Mouse (Mus musculus) limb, embryonic 13.5 days (tissue): Measurements from ENCODE around the gene Celf1. TPM values are rescaled to one million over a fixed set of nuclear protein-coding genes. Genes with fewer than 3 reads are reported as not detected.

Source experiments
- ATAC-seq: fragments of 200-750 bp; cut with Nextera tagmentation; 2 replicates; pipeline ENCODE4 v1.8.0; 2017; ENCODE audit warnings: low read depth, moderate number of reproducible peaks, moderate TSS enrichment; ENCODE audit not compliant: low FRiP score
- H3K27ac ChIP-seq: fragments of 300-500 bp; sonication (generic); 2 replicates; pipeline ENCODE4 v1.5.1; 2015; ENCODE audit warnings: inconsistent platforms, mild to moderate bottlenecking, moderate library complexity
- H3K27me3 ChIP-seq: fragments of 300-500 bp; sonication (generic); 2 replicates; pipeline ENCODE4 v1.6.1; 2015; ENCODE audit warnings: mild to moderate bottlenecking, inconsistent platforms
- H3K36me3 ChIP-seq: fragments of 300-500 bp; sonication (generic); 2 replicates; pipeline ENCODE4 v1.6.1; 2015; ENCODE audit warnings: inconsistent platforms, mild to moderate bottlenecking, moderate library complexity
- H3K4me1 ChIP-seq: fragments of 300-500 bp; sonication (generic); 2 replicates; pipeline ENCODE4 v1.6.1; 2015; ENCODE audit warnings: inconsistent platforms
- H3K4me2 ChIP-seq: fragments of 300-500 bp; sonication (generic); replicated peaks from 2 replicates; pipeline ENCODE4 v1.6.1; 2015; ENCODE audit warnings: inconsistent platforms, mild to moderate bottlenecking, moderate library complexity
- H3K4me3 ChIP-seq: fragments of 300-500 bp; sonication (generic); 2 replicates; pipeline ENCODE4 v1.5.1; 2015; ENCODE audit warnings: moderate library complexity, mild to moderate bottlenecking, inconsistent platforms
- H3K9ac ChIP-seq: fragments of 300-500 bp; sonication (generic); 2 replicates; pipeline ENCODE4 v1.6.1; 2015; ENCODE audit warnings: mild to moderate bottlenecking, inconsistent platforms
- H3K9me3 ChIP-seq: fragments of 300-500 bp; sonication (generic); 2 replicates; pipeline ENCODE4 v1.6.1; 2016; ENCODE audit warnings: inconsistent platforms
- WGBS: fragments of 180-500 bp; shearing (Covaris S2); methylation state at CpG from one replicate; pipeline ENCODE4 v1.1.7; 2015; 5-methylcytosine and 5-hydroxymethylcytosine counted together
- polyA plus RNA-seq: library from polyadenylated mRNA; unstranded; fragments of >200 nt; fragmentation: Nextera tagmentation; extraction: Ambion mirVana; gene quantifications from 2 replicates; pipeline ENCODE4 v1.2.1, GENCODE M21; 2015

Gene Celf1
- polyA plus RNA-seq, 1 experiment from 2014 or later, result 89.7 TPM

DNA sequence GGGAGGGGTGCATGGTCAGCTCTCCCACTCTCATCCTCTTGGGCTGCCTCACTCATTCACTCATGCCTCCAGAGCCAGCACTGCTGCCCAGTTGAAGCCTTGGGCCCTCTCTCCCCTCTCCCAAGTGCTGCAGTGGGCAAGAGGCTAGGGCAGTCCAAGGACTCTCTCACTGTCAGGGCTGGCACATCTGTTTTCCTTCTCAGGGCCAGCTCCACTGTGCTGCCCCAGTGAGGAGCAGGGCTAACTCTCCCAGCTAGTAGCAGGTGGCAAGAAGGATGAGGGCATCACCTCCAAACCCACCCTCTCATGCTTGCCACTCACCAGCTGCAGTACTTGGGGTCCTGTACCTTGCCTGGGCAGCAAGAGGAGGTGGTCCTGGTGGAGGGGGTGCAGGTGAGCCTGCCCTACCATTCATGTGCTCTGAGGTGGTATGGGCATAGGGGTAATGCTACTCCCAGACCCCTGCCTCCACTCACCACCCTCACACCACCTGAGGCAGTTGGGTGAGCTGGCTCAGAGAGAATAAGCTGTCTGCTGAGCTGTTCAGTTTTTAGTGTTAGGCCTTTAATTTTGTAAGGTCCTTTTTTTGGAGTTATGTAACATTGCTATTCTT lies 10.5 kb downstream of the Celf1 start:
- no peak overlapping the region for H3K9ac ChIP-seq
- no peak overlapping the region for H3K27ac ChIP-seq
- H3K4me3 ChIP-seq, result no peak overlapping the region
- no peak for ATAC-seq
- H3K9me3 ChIP-seq, result no peaks in the 10 kb centered on the region
- H3K36me3 ChIP-seq, result peaks cover 9% of the 10 kb centered on the region
- H3K4me1 ChIP-seq, result no peaks in the 10 kb centered on the region
- H3K4me2 ChIP-seq, result no peak overlapping the region
- H3K27me3 ChIP-seq, result no peaks in the 10 kb centered on the region

- no peak overlapping the region for H3K27ac ChIP-seq
- ATAC-seq, result no peak
- H3K4me1 ChIP-seq, result no peaks in the 10 kb centered on the region
- 74% methylated on average over 3 of the region's 3 CpGs for WGBS
- H3K4me2 ChIP-seq, result no peak overlapping the region
- no peaks in the 10 kb centered on the region for H3K27me3 ChIP-seq
- peaks cover 13% of the 10 kb centered on the region for H3K36me3 ChIP-seq
- H3K4me3 ChIP-seq, result no peak overlapping the region
- no peaks in the 10 kb centered on the region for H3K9me3 ChIP-seq
- H3K9ac ChIP-seq, result no peak overlapping the region
Observed at GRCm38 (mm10) chr2:90953461-90953860, 13.3 kb downstream of the Celf1 start.

DNA sequence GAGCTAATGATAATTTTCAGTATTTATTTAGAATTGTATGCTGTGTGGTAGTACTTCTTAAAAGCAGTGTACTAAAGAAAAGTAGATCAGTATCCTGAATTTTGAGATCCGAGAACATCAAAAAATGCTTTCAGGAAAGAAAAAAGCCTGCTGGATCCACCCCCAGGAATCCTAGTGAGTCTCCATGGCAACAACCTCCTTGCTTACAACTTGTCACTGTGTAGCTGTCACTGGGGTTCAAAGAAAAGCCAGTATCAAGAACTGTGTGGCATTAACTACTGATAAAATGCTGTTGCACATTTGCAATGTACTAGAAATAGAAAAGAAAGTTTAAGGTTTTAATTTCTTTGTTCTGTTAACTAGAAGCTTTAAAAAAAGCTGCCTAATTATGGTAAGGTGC lies 15.9 kb downstream of the Celf1 start:
- ATAC-seq, result no peak
- Histone ChIP-seq H3K9me3 (no peaks in the 10 kb centered on the region), H3K36me3 (0 out of 2 replicates have a peak, but pooled peaks cover 3% of the 10 kb centered on the region), H3K27me3 (no peaks in the 10 kb centered on the region), H3K4me1 (no peaks in the 10 kb centered on the region), H3K27ac (no peak overlapping the region), H3K4me3 (no peak overlapping the region), H3K4me2 (no peak overlapping the region), H3K9ac (no peak overlapping the region)
- WGBS, result 74% methylated on average over 1 of the region's 1 CpGs

DNA sequence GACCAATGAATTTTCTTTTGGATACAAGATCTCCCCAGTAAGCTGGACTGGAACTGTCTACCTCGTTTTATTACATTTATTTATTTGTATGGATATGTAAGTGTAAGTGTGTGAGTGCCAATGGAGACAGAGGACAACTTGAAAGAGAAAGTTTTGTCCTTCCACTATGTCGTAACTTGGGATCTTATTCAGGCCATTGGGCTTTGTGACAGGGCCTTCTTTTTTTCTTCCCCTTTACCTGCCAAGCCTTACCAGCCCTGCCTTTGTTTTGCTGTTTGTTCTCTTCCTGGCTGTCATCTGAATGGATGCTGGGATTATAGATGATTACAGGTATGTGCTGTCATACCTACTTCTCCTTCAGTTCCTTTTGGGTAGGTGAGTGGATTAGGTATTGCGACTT lies 18.7 kb downstream of the Celf1 start:
- H3K4me3 ChIP-seq, result no peak overlapping the region
- no peaks in the 10 kb centered on the region for H3K9me3 ChIP-seq
- H3K4me2 ChIP-seq, result no peak overlapping the region
- WGBS, result 85% methylated on average over 3 of the region's 3 CpGs
- no peak overlapping the region for H3K9ac ChIP-seq
- H3K27me3 ChIP-seq, result no peaks in the 10 kb centered on the region
- no peak overlapping the region for H3K27ac ChIP-seq
- ATAC-seq, result no peak
- 0 out of 2 replicates have a peak, but pooled peaks cover 3% of the 10 kb centered on the region for H3K36me3 ChIP-seq
- no peaks in the 10 kb centered on the region for H3K4me1 ChIP-seq

DNA sequence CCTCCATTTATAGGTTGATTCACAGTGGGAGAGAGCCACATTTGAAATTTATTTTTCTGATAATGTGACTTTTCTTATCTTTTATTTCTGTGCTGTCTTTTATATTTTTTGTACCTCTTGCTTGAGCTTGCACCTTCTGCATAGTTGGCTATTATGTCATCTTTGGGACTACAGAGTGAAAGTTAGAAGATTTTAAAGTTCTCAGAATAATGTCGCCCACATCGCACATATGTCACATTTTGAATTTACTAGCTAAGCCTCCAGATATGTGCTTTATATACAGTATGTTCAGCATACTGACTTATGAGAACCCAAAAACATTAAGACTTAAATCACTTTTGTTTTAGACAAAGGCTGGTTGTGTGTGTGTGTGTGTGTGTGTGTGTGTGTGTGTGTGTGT lies 19.8 kb downstream of the Celf1 start:
- WGBS, result 94% methylated on average over 2 of the region's 2 CpGs
- Histone ChIP-seq H3K4me1 (peaks cover 5% of the 10 kb centered on the region; the same call in 1 of the 2 replicates), H3K4me3 (no peak overlapping the region), H3K27me3 (no peaks in the 10 kb centered on the region), H3K4me2 (no peak overlapping the region), H3K9ac (no peak overlapping the region), H3K27ac (no peak overlapping the region), H3K9me3 (no peaks in the 10 kb centered on the region), H3K36me3 (0 out of 2 replicates have a peak, but pooled peaks cover 3% of the 10 kb centered on the region)
- ATAC-seq, result no peak

DNA sequence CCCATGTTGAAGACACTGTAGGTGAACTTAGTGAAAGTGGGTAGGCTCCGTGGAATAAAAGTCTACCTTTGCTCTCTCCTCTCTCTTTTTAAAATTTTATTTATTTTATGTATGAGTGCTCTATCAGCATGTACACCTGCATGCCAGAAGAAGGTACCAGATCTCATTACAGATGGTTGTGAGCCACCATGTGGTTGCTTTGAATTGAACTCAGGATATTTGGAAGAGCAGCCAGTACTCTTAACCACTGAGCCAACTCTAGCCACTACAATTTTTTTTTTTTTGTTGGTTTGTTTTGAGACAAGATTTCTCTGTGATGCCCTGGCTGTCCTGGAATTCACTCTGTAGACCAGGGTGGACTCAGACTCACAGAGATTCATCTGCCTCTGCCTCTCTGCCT lies 23.1 kb downstream of the Celf1 start:
- Histone ChIP-seq H3K4me1 (peaks cover 7% of the 10 kb centered on the region; the same call in 1 of the 2 replicates), H3K4me3 (no peak overlapping the region), H3K9ac (no peak overlapping the region), H3K27me3 (no peaks in the 10 kb centered on the region), H3K4me2 (no peak overlapping the region), H3K27ac (no peak overlapping the region), H3K9me3 (no peaks in the 10 kb centered on the region), H3K36me3 (no peaks in the 10 kb centered on the region)
- WGBS, result 100% methylated on average over 1 of the region's 1 CpGs
- ATAC-seq, result no peak

DNA sequence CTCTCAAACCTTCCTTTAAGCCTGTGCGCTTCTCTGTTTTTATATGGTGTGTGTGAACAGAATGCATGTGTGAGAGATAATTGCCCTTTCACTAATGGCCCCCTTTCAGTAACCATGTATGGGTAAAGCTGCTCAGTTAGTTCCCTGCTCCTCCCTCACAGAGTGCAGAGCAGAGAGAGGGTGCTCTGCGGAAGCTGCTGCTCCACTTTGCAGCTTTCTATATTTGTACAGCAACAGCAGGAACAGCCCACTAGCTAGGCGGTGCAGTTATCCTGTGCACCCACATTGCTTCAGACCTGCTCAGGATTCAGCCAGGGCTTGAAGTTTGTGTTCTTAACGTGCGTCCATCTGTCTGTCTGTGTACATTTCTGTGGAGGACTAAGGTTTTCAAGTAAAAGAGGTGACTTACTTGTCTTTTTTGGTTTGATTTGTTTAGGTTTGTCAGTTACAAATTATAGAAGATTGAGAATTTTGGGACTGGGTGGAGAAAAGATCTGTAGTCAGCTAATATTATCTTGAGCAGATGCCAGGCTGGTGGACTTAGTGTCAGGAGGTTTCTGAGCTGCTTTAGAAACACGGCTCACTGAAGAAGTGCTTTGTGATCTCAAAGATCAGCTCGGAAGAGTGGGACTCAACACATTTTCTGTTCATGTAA lies 24.8 kb downstream of the Celf1 start:
- no peaks in the 10 kb centered on the region for H3K27me3 ChIP-seq
- 82% methylated on average over 7 of the region's 7 CpGs for WGBS
- H3K9ac ChIP-seq, result no peak overlapping the region
- no peak overlapping the region for H3K27ac ChIP-seq
- no peak overlapping the region for H3K4me2 ChIP-seq
- H3K4me3 ChIP-seq, result no peak overlapping the region
- H3K4me1 ChIP-seq, result peaks cover 7% of the 10 kb centered on the region; the same call in 1 of the 2 replicates
- H3K36me3 ChIP-seq, result no peaks in the 10 kb centered on the region
- ATAC-seq, result no peak
- no peaks in the 10 kb centered on the region for H3K9me3 ChIP-seq

DNA sequence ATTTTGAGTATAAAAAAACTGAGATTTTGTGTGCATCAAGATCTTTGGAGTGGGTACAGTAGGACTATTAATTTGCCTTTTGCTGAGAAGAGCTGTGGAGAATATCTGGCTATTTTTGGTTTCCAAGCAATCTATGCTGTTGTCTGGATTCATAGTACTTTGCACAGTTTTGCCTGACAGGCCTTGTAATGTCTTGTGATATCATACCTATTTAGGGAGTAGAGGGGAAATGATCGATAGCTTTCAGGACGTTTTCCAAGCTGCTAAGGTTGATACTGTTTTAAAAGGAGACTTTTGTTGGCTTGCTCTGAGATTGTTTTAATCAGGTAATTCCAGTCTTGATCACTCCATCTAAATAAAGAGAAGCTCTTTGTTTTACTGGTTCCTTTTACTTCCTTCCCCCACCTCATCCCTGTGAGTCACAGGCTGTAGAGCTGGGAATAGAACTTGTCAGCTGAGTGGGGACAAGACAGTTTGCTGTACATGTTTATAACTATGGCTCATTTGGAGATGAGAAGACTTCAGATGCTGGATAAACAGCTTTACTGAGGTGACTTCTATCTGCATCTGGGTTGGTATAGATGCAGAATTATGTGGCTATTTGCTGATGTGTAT lies 25.4 kb downstream of the Celf1 start:
- no peak for ATAC-seq
- Histone ChIP-seq H3K27ac (no peak overlapping the region), H3K4me3 (no peak overlapping the region), H3K36me3 (no peaks in the 10 kb centered on the region), H3K9ac (no peak overlapping the region), H3K9me3 (no peaks in the 10 kb centered on the region), H3K27me3 (no peaks in the 10 kb centered on the region), H3K4me1 (peaks cover 7% of the 10 kb centered on the region; the same call in 1 of the 2 replicates), H3K4me2 (no peak overlapping the region)
- 70% methylated on average over 2 of the region's 2 CpGs for WGBS

- no peak for ATAC-seq
- H3K9ac ChIP-seq, result no peak overlapping the region
- peaks cover 13% of the 10 kb centered on the region; the same call in 1 of the 2 replicates for H3K36me3 ChIP-seq
Observed at GRCm38 (mm10) chr2:90970606-90971005, 30.4 kb downstream of the Celf1 start.

DNA sequence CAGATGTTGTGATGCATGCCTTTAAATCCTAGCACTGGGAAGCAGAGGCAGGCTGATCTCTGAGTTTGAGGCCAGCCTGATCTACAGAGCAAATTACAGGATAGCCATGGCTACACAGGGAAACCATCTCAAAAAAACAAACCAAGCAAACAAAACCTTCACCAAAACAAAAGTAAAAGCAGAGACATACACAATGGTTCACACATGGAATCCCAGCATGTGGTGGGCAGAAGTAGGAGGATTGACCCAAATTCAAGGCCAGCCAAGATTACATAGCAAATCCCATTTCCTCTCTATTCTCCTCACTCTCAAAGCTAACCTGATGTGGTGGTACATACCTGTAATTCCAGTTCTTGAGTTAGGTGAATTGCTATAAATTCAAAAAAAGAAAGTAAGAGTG lies 33.9 kb downstream of the Celf1 start:
- no peaks in the 10 kb centered on the region for H3K4me1 ChIP-seq
- ATAC-seq, result no peak
- no peaks in the 10 kb centered on the region for H3K9me3 ChIP-seq
- H3K36me3 ChIP-seq, result peaks cover 15% of the 10 kb centered on the region; the same call in 1 of the 2 replicates
- H3K27ac ChIP-seq, result no peak overlapping the region
- no peak overlapping the region for H3K4me2 ChIP-seq
- H3K27me3 ChIP-seq, result no peaks in the 10 kb centered on the region
- no peak overlapping the region for H3K4me3 ChIP-seq
- H3K9ac ChIP-seq, result no peak overlapping the region

More at GRCm38 (mm10) chr2:90970606-90971005, 30.4 kb downstream of the Celf1 start:
- H3K4me2 ChIP-seq, result no peak overlapping the region
- H3K4me3 ChIP-seq, result no peak overlapping the region
- no peaks in the 10 kb centered on the region for H3K4me1 ChIP-seq
- no peaks in the 10 kb centered on the region for H3K27me3 ChIP-seq
- no peak overlapping the region; the same call in 1 of the 2 replicates for H3K27ac ChIP-seq
- no peaks in the 10 kb centered on the region for H3K9me3 ChIP-seq

DNA sequence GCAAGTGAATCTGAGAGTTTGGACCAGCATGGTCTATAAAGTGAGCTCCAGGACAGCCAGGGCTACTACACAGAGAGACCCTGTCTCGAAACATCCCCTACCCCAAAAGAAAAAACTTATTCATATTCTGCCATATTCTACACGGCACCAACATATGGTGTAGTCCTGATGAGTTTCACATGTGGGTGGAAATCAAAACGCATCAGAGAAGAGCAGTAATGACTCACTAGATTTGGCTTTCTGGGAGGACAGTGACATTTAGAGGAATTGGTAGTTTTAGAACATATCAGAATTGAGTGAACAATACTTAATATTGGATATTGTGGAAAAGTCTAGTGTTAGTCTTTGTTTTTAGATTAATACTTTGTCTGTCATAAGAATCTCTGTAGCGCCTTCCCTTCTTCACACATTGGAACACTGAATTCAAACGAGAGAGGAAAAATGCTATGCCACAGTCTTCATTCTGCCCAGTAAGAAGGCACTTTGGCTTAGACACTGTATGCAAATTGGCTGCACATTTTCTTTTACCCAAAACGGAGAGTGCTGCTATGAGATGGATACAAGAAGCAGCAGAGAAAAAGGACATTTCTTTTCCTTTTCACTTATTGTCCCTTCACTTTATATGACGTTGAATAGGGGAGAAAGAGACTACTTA lies 35.1 kb downstream of the Celf1 start:
- no peaks in the 10 kb centered on the region for H3K9me3 ChIP-seq
- no peaks in the 10 kb centered on the region for H3K4me1 ChIP-seq
- H3K4me2 ChIP-seq, result no peak overlapping the region
- H3K36me3 ChIP-seq, result peaks cover 15% of the 10 kb centered on the region; the same call in 1 of the 2 replicates
- H3K27ac ChIP-seq, result no peak overlapping the region
- no peak overlapping the region for H3K9ac ChIP-seq
- WGBS, result 75% methylated on average over 7 of the region's 7 CpGs
- ATAC-seq, result no peak
- no peaks in the 10 kb centered on the region for H3K27me3 ChIP-seq
- no peak overlapping the region for H3K4me3 ChIP-seq

- H3K36me3 ChIP-seq, result peaks cover 13% of the 10 kb centered on the region; the same call in 1 of the 2 replicates
- no peak overlapping the region for H3K4me3 ChIP-seq
- H3K4me1 ChIP-seq, result no peaks in the 10 kb centered on the region
- H3K9me3 ChIP-seq, result no peaks in the 10 kb centered on the region
- no peak for ATAC-seq
- H3K27ac ChIP-seq, result no peak overlapping the region
- 82% methylated on average over 2 of the region's 2 CpGs for WGBS
- no peaks in the 10 kb centered on the region for H3K27me3 ChIP-seq
- H3K4me2 ChIP-seq, result no peak overlapping the region
- no peak overlapping the region for H3K9ac ChIP-seq
Observed at GRCm38 (mm10) chr2:90976590-90976989, 36.4 kb downstream of the Celf1 start.
